Mouse (Mus musculus) liver, embryonic 14.5 days (tissue): ENCODE results near the gene Tmem179. TPM values are rescaled to one million over a fixed set of nuclear protein-coding genes. Genes with fewer than 3 reads are reported as not detected.

ENCODE experiments used
- ATAC-seq: fragments of 200-750 bp; cut with Nextera tagmentation; 2 replicates; pipeline ENCODE4 v1.8.0; 2017; ENCODE audit warnings: moderate number of reproducible peaks, mild to moderate bottlenecking, moderate library complexity; ENCODE audit not compliant: insufficient read depth
- DNase-seq, 3 experiments: peaks; one replicate each; pipeline ENCODE4 v3.0.0-alpha.2; 2012 to 2013; ENCODE audit warnings: low read depth in 3 of 3, low spot score in 3 of 3
- H3K27ac ChIP-seq: fragments of 300-500 bp; sonication (generic); 2 replicates; pipeline ENCODE4 v1.5.1; 2014; ENCODE audit warnings: moderate library complexity, mild to moderate bottlenecking, control low read depth, inconsistent platforms
- H3K27me3 ChIP-seq: fragments of 300-500 bp; sonication (generic); 2 replicates; pipeline ENCODE4 v1.6.1; 2014; ENCODE audit warnings: mild to moderate bottlenecking, low read length, moderate library complexity; ENCODE audit not compliant: control insufficient read depth, insufficient read depth
- H3K36me3 ChIP-seq: fragments of 300-500 bp; sonication (generic); replicated peaks from 2 replicates; pipeline ENCODE4 v1.6.1; 2014; ENCODE audit warnings: low read depth; ENCODE audit not compliant: control insufficient read depth, insufficient read depth
- H3K4me1 ChIP-seq, 2 experiments: fragments of 200-500 bp in 1 of 2; fragments of 300-500 bp in 1 of 2; sonication (generic) in 1 of 2; replicated peaks; 2 replicates each; pipeline ENCODE4 v1.6.1; 2012 to 2014; ENCODE audit warnings: antibody characterized with exemption in 1 of 2, inconsistent platforms in 1 of 2, low read length in 1 of 2; ENCODE audit not compliant: control insufficient read depth in 2 of 2, insufficient read depth in 2 of 2
- H3K4me2 ChIP-seq: fragments of 300-500 bp; sonication (generic); 2 replicates; pipeline ENCODE4 v1.6.1; 2014; ENCODE audit warnings: low read depth, mild to moderate bottlenecking, control low read depth, moderate library complexity
- H3K4me3 ChIP-seq, 2 experiments: fragments of 200-500 bp in 1 of 2; fragments of 300-500 bp in 1 of 2; sonication (generic) in 1 of 2; 2 replicates each; pipeline ENCODE4 v1.5.1; 2012 to 2014; ENCODE audit warnings: low read depth in 2 of 2, low read length in 2 of 2, mild to moderate bottlenecking in 2 of 2, control low read depth in 1 of 2, inconsistent platforms in 1 of 2, moderate library complexity in 1 of 2; ENCODE audit not compliant: insufficient read depth in 1 of 2
- H3K9ac ChIP-seq: fragments of 300-500 bp; sonication (generic); replicated peaks from 2 replicates; pipeline ENCODE4 v1.6.1; 2014; ENCODE audit warnings: mild to moderate bottlenecking, control low read depth, moderate library complexity
- H3K9me3 ChIP-seq: fragments of 300-500 bp; sonication (generic); 2 replicates; pipeline ENCODE4 v1.6.1; 2016; ENCODE audit warnings: low read length, mixed read lengths; ENCODE audit not compliant: control insufficient read depth
- CTCF ChIP-seq: IDR thresholded peaks from 2 replicates; pipeline ENCODE4 v1.5.1; 2016; ENCODE audit warnings: antibody characterized with exemption, low read depth, control low read depth
- EP300 ChIP-seq: IDR thresholded peaks from 2 replicates; pipeline ENCODE4 v1.6.1; 2016; ENCODE audit warnings: antibody characterized with exemption, low read depth
- WGBS: fragments of 180-500 bp; shearing (Covaris S2); extraction: QIAGEN DNeasy Blood & Tissue Kit; methylation state at CpG from one replicate; pipeline ENCODE4 v1.1.7; 2014; ENCODE audit not compliant: insufficient replicate concordance; 5-methylcytosine and 5-hydroxymethylcytosine counted together
- polyA plus RNA-seq, 2 experiments: library from polyadenylated mRNA; depleted of rRNA in 1 of 2; stranded (reverse) in 1 of 2; unstranded in 1 of 2; fragments of >200 nt; fragmentation: Nextera tagmentation in 1 of 2; extraction: Ambion mirVana in 1 of 2; gene quantifications; 2 replicates each; pipeline versions ENCODE4 v1.2.1 to v1.2.3; 2012 to 2014

Tmem179 gene
- polyA plus RNA-seq, 2 experiments = 0.02 to 0.05 TPM

DNA sequence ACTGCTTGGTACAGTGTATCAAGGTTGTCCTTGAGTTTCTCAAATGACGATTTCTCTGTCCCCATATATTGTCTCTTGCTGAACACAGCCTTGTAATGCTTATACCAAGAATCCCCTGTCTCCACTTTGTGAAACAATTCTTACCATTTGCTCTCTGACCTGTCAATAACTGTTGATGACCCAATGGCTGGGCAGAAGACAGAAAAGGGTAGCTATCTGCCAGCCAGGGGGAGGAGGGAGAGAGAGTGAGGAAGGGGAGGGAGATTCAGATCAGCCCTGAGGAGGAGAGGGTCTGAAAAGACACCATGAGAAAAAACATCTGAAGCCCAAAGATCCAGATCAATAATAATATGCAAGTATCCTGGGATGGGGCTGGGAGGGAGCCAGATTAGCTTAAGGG lies 65.2 kb downstream of the Tmem179 start:
- H3K9ac ChIP-seq = no peak overlapping the region
- no peak for TF ChIP-seq EP300
- TF ChIP-seq CTCF = no peak
- ATAC-seq (no peak), DNase-seq (no peak)
- WGBS = 40% methylated on average over 1 of the region's 1 CpGs
- H3K36me3 ChIP-seq = no peaks in the 10 kb centered on the region
- no peak overlapping the region for H3K4me3 ChIP-seq
- H3K4me1 ChIP-seq = no peaks in the 10 kb centered on the region
- H3K27ac ChIP-seq = no peak overlapping the region
- H3K4me2 ChIP-seq = no peak overlapping the region
- H3K27me3 ChIP-seq = no peaks in the 10 kb centered on the region
- H3K9me3 ChIP-seq = no peaks in the 10 kb centered on the region

DNA sequence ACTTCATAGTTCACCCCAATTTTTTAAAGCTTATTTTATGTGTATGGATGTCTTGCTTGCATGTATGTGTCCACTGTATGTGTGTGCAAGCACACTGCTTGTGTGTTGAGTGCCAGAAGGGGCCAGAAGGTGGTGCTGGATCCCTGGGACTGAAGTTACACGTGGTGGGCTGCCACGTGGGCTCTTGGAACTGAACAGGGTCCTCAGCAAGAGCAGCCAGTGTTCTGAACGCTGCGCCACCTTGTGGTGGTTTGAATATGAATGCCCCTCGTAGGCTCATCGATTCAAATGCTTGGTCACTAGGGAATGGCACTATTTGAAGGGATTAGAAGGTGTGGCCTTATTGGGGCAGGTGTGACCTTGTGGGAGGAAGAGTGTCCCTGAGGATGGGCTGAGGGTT lies 65.7 kb downstream of the Tmem179 start:
- Histone ChIP-seq H3K4me3 (no peak overlapping the region), H3K36me3 (no peaks in the 10 kb centered on the region), H3K27me3 (no peaks in the 10 kb centered on the region), H3K4me1 (no peaks in the 10 kb centered on the region), H3K9ac (no peak overlapping the region), H3K4me2 (no peak overlapping the region), H3K9me3 (no peaks in the 10 kb centered on the region), H3K27ac (no peak overlapping the region)
- TF ChIP-seq CTCF (peak; percentile 66), EP300 (no peak)
- WGBS = 29% methylated on average over 6 of the region's 6 CpGs
- no peak for DNase-seq
- ATAC-seq = no peak

Other genes with a start within 250 kb of the Tmem179 start
- 0.02 and 0.04 TPM in 2 replicates for gene A530016L24Rik, start 27.3 kb downstream of the Tmem179 start, polyA plus RNA-seq (2012; rRNA removed)
- gene A530016L24Rik, start 27.3 kb downstream of the Tmem179 start, polyA plus RNA-seq (2014; fragmentation: Nextera tagmentation; extraction: Ambion mirVana) = 0.06 and 0.09 TPM in 2 replicates
- 4.8 and 6.2 TPM in 2 replicates for gene Inf2, start 72.0 kb upstream of the Tmem179 start, polyA plus RNA-seq (2012; rRNA removed)
- 2.0 and 2.1 TPM in 2 replicates for gene Inf2, start 72.0 kb upstream of the Tmem179 start, polyA plus RNA-seq (2014; fragmentation: Nextera tagmentation; extraction: Ambion mirVana)
- 3.7 and 5.4 TPM in 2 replicates for gene Adssl1, start 103.3 kb upstream of the Tmem179 start, polyA plus RNA-seq (2012; rRNA removed)
- 7.6 and 8.5 TPM in 2 replicates for gene Adssl1, start 103.3 kb upstream of the Tmem179 start, polyA plus RNA-seq (2014; fragmentation: Nextera tagmentation; extraction: Ambion mirVana)
- 64.0 and 70.6 TPM in 2 replicates for gene Siva1, start 127.9 kb upstream of the Tmem179 start, polyA plus RNA-seq (2012; rRNA removed)
- 157 and 165 TPM in 2 replicates for gene Siva1, start 127.9 kb upstream of the Tmem179 start, polyA plus RNA-seq (2014; fragmentation: Nextera tagmentation; extraction: Ambion mirVana)
- 33.6 and 41.2 TPM in 2 replicates for gene Akt1, start 158.1 kb upstream of the Tmem179 start, polyA plus RNA-seq (2012; rRNA removed)
- gene Akt1, start 158.1 kb upstream of the Tmem179 start, polyA plus RNA-seq (2014; fragmentation: Nextera tagmentation; extraction: Ambion mirVana) = 9.9 and 17.2 TPM in 2 replicates
- gene Zbtb42, start 162.1 kb upstream of the Tmem179 start, polyA plus RNA-seq (2012; rRNA removed) = 0.69 and 0.74 TPM in 2 replicates
- gene Zbtb42, start 162.1 kb upstream of the Tmem179 start, polyA plus RNA-seq (2014; fragmentation: Nextera tagmentation; extraction: Ambion mirVana) = 0.64 and 1.1 TPM in 2 replicates
- 3.4 and 4.2 TPM in 2 replicates for gene Cep170b, start 203.7 kb upstream of the Tmem179 start, polyA plus RNA-seq (2012; rRNA removed)
- gene Cep170b, start 203.7 kb upstream of the Tmem179 start, polyA plus RNA-seq (2014; fragmentation: Nextera tagmentation; extraction: Ambion mirVana) = 1.9 and 2.6 TPM in 2 replicates
- 13.3 and 14.3 TPM in 2 replicates for gene Pld4, start 243.9 kb upstream of the Tmem179 start, polyA plus RNA-seq (2012; rRNA removed)
- 12.5 and 14.7 TPM in 2 replicates for gene Pld4, start 243.9 kb upstream of the Tmem179 start, polyA plus RNA-seq (2014; fragmentation: Nextera tagmentation; extraction: Ambion mirVana)